Mouse (Mus musculus) forebrain, embryonic 14.5 days (tissue): Measurements from ENCODE around the gene Pdpn. TPM values are rescaled to one million over a fixed set of nuclear protein-coding genes. Genes with fewer than 3 reads are reported as not detected.
A peak's percentile ranks its signal among the peaks of the same experiment; 100 is the strongest.

ENCODE experiments used
- ATAC-seq: fragments of 200-750 bp; cut with Nextera tagmentation; 2 replicates; pipeline ENCODE4 v1.8.0; 2017; ENCODE audit warnings: mild to moderate bottlenecking, moderate library complexity
- DNase-seq: peaks from one replicate; pipeline ENCODE4 v3.0.0-alpha.2; 2015; ENCODE audit warnings: low spot score
- H3K27ac ChIP-seq: fragments of 300-500 bp; sonication (generic); 2 replicates; pipeline ENCODE4 v1.5.1; 2014; ENCODE audit warnings: low read depth, mild to moderate bottlenecking, control low read depth, low read length, moderate library complexity
- H3K27me3 ChIP-seq: fragments of 300-500 bp; sonication (generic); replicated peaks from 2 replicates; pipeline ENCODE4 v1.6.1; 2014; ENCODE audit warnings: low read length, control low read depth, mixed read lengths; ENCODE audit not compliant: control insufficient read depth, insufficient read depth
- H3K36me3 ChIP-seq: fragments of 300-500 bp; sonication (generic); 2 replicates; pipeline ENCODE4 v1.6.1; 2014; ENCODE audit warnings: low read length, control low read depth; ENCODE audit not compliant: control insufficient read depth, insufficient read depth
- H3K4me1 ChIP-seq: fragments of 300-500 bp; sonication (generic); 2 replicates; pipeline ENCODE4 v1.6.1; 2014; ENCODE audit warnings: antibody characterized with exemption, low read length, control low read depth; ENCODE audit not compliant: control insufficient read depth, insufficient read depth
- H3K4me2 ChIP-seq: fragments of 300-500 bp; sonication (generic); 2 replicates; pipeline ENCODE4 v1.6.1; 2014; ENCODE audit warnings: mild to moderate bottlenecking, control low read depth, low read length
- H3K4me3 ChIP-seq: fragments of 300-500 bp; sonication (generic); 2 replicates; pipeline ENCODE4 v1.5.1; 2014; ENCODE audit warnings: low read depth, low read length, control low read depth
- H3K9ac ChIP-seq: fragments of 300-500 bp; sonication (generic); 2 replicates; pipeline ENCODE4 v1.6.1; 2014; ENCODE audit warnings: mild to moderate bottlenecking, low read length, control low read depth, moderate library complexity
- H3K9me3 ChIP-seq: fragments of 300-500 bp; sonication (generic); replicated peaks from 2 replicates; pipeline ENCODE4 v1.6.1; 2016; ENCODE audit warnings: low read length, control low read depth, mixed read lengths; ENCODE audit not compliant: control insufficient read depth
- WGBS: fragments of 180-500 bp; shearing (Covaris S2); extraction: QIAGEN DNeasy Blood & Tissue Kit; methylation state at CpG from one replicate; pipeline ENCODE4 v1.1.7; 2014; 5-methylcytosine and 5-hydroxymethylcytosine counted together
- polyA plus RNA-seq: library from polyadenylated mRNA; unstranded; fragments of >200 nt; fragmentation: Nextera tagmentation; extraction: Ambion mirVana; gene quantifications from 2 replicates; pipeline ENCODE4 v1.2.1, GENCODE M21; 2014

Gene Pdpn
- polyA plus RNA-seq, 1 experiment from 2014 or later, result 70.1 TPM

DNA sequence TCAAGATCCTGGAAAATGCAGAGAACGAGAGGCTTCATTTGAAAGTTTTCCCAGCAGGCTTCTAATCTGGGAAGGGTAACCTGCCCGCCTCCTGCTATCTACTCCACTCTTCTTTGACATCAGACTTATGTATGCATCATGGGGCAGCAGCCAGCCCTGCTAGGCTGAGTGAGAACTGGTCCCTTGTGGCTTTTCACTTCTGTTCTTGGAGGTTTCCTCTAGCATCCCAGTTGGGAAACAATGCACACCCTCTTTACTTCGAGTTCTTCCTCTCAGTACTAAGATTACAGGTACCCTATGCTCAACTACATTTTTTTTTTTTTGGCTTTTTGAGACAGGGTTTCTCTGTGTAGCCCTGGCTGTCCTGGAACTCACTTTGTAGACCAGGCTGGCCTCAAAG lies 28.5 kb downstream of the Pdpn start:
- peaks cover 32% of the 10 kb centered on the region for H3K36me3 ChIP-seq
- no peaks in the 10 kb centered on the region for H3K9me3 ChIP-seq
- no peaks in the 10 kb centered on the region for H3K27me3 ChIP-seq
- no peak overlapping the region for H3K27ac ChIP-seq
- no peak overlapping the region for H3K9ac ChIP-seq
- no peaks in the 10 kb centered on the region for H3K4me1 ChIP-seq
- DNase-seq (no peak), ATAC-seq (no peak)
- H3K4me2 ChIP-seq, result no peak overlapping the region
- no peak overlapping the region for H3K4me3 ChIP-seq
- 80% methylated on average over 3 of the region's 3 CpGs for WGBS

DNA sequence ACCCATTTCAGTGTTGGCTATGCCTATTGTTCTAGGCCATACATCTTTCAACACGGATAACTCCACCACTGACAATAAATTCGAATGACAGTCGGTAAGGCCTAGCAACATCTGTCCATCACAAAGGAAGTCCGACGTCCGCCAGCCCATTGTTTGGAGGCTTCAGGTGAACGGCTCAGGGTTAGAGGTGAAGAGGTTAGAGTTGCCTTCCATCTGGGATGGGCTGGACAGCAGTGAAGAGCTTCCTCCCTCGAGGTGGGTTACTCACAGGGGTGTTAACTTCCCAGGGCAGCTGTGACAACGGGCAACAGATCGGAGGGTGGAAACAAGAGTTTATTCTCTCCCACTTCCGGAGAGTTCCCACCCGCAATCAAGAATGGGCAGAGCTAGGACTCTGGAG lies 36.7 kb downstream of the Pdpn start:
- no peak overlapping the region for H3K27ac ChIP-seq
- 87% methylated on average over 12 of the region's 12 CpGs for WGBS
- no peak overlapping the region for H3K4me3 ChIP-seq
- peaks cover 6% of the 10 kb centered on the region; the same call in 1 of the 2 replicates for H3K36me3 ChIP-seq
- DNase-seq (no peak), ATAC-seq (no peak)
- H3K9ac ChIP-seq, result no peak overlapping the region
- H3K4me2 ChIP-seq, result no peak overlapping the region
- no peaks in the 10 kb centered on the region for H3K27me3 ChIP-seq
- no peaks in the 10 kb centered on the region for H3K9me3 ChIP-seq
- no peaks in the 10 kb centered on the region for H3K4me1 ChIP-seq

DNA sequence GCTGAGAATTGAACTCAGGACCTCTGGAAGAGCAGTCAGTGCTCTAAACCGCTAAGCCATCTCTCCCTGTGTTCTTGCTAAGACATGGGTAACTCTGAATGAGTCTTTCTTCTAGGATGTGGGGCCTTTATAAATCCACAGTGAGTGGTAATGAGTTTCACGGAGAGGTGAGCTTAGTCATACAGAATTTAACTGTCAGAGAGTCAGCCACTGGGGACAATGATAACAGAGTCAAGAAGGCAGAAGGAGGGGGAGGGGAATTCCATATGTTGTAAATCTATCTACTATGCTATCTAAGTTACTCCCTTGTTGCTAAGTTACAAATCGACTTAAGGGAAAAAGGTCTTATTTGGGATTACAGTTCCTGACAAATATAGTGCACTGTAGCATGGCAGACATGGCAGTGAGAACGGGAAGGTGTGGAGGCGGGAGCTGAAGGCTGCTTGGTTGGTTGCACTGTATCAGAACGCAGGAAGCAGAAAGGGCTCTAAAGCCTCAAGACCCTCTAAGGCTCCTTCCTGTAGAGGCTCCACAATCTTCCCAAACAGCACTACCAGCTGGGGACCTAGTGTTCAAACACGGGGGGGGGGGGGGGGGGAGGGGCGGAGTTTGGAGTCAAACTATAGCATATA lies 39.5 kb downstream of the Pdpn start:
- Histone ChIP-seq H3K27me3 (no peaks in the 10 kb centered on the region), H3K4me3 (no peak overlapping the region), H3K4me1 (no peaks in the 10 kb centered on the region), H3K27ac (no peak overlapping the region), H3K9ac (no peak overlapping the region), H3K4me2 (no peak overlapping the region), H3K9me3 (no peaks in the 10 kb centered on the region), H3K36me3 (no peaks in the 10 kb centered on the region)
- DNase-seq (peak; percentile 36), ATAC-seq (peak; percentile 18; the same call in 1 of the 2 replicates)
- WGBS, result 73% methylated on average over 7 of the region's 8 CpGs

DNA sequence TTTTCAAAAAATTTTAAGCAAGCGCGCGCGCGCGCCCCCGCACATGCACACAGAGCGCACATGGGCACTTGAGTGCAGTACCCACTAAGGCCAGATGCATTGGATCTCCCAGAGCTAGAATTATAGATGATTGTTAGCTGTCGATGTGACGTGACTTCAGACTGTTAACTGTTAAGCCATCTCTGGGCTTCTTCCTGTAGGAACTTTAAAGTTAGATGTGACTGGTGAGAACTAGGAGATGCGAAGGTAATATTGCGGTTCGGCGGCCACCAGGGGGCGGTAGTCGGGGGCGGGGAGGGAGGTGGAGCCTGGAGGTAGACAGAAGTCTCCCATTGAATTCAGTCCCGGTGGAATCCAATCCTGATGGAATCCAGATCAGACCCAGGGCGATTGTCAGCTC lies 40.8 kb downstream of the Pdpn start:
- H3K9ac ChIP-seq, result no peak overlapping the region
- H3K36me3 ChIP-seq, result no peaks in the 10 kb centered on the region
- WGBS, result 41% methylated on average over 19 of the region's 19 CpGs
- H3K27ac ChIP-seq, result no peak overlapping the region
- no peaks in the 10 kb centered on the region for H3K4me1 ChIP-seq
- peak; percentile 44 for DNase-seq
- peak; percentile 55 for ATAC-seq
- no peaks in the 10 kb centered on the region for H3K27me3 ChIP-seq
- no peaks in the 10 kb centered on the region for H3K9me3 ChIP-seq
- no peak overlapping the region for H3K4me3 ChIP-seq
- peak overlapping the region; percentile 29; the same call in 1 of the 2 replicates for H3K4me2 ChIP-seq

DNA sequence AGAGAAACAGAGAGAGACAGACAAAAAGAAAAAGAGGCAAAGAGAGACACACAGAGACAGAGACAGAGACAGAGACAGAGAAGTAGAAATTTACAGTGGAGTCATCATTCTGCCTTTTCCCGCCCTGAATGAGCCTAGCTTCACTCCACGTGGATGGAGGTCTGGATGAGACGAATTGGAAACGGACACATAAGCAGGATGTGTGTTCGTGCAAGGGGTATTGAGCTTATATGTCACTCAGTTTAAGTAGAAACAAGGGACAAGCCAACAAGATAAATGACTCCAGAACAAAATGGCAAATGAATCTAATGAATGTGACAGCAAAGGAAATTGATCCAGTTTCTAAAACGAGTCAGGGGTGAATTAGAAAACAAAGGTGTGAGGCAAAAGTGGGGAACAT lies 41.4 kb downstream of the Pdpn start:
- no peak for ATAC-seq
- Histone ChIP-seq H3K4me3 (no peak overlapping the region), H3K27ac (no peak overlapping the region), H3K4me2 (no peak overlapping the region), H3K9ac (no peak overlapping the region), H3K9me3 (no peaks in the 10 kb centered on the region), H3K27me3 (no peaks in the 10 kb centered on the region), H3K4me1 (no peaks in the 10 kb centered on the region), H3K36me3 (no peaks in the 10 kb centered on the region)
- 59% methylated on average over 6 of the region's 6 CpGs for WGBS
- no peak for DNase-seq

DNA sequence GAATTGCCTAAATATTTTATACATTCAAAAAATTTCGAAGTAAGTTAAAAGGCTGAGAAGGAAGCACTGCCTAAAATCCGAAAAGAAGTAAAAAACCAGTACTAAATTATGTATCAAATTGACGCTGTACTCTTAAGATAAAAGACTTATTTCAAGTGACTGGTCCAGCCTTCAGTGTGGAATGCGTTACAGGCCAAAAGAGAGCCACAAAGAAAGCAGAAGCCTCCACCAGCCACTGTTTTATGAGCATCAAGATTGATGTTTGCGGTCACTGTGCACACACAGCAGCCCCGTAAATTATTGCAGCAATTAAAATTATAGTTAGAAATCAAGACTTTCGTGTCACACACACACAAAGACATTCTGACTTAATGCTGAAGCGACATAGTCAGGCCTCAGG lies 43.8 kb downstream of the Pdpn start:
- DNase-seq (no peak), ATAC-seq (no peak)
- whole genome bisulfite sequencing, result 86% methylated on average over 8 of the region's 8 CpGs
- Histone ChIP-seq H3K27me3 (no peaks in the 10 kb centered on the region), H3K4me3 (no peak overlapping the region), H3K4me1 (no peaks in the 10 kb centered on the region), H3K36me3 (no peaks in the 10 kb centered on the region), H3K4me2 (no peak overlapping the region), H3K27ac (no peak overlapping the region), H3K9me3 (no peaks in the 10 kb centered on the region), H3K9ac (no peak overlapping the region)

DNA sequence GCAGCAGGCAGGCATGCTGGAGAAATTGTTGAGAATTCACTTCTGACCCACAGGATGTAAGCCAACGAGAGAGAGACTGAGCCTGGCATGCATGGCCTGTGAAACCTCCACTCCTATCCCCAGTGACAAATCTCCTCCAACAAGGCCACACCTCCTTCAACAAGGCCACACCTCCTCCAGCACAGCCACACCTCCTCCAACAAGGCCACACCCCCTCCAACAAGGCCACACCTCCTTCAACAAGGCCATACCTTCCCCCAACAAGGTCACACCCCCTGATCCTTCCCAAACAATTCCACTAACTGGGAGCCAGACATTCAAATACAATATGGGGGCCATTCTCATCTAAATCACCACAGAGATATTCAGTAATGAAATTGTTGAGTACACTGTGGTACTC lies 46.0 kb downstream of the Pdpn start:
- H3K36me3 ChIP-seq, result no peaks in the 10 kb centered on the region
- WGBS, result 92% methylated on average over 1 of the region's 1 CpGs
- DNase-seq (no peak), ATAC-seq (no peak)
- no peaks in the 10 kb centered on the region for H3K4me1 ChIP-seq
- no peaks in the 10 kb centered on the region for H3K9me3 ChIP-seq
- H3K27me3 ChIP-seq, result no peaks in the 10 kb centered on the region
- H3K27ac ChIP-seq, result no peak overlapping the region
- no peak overlapping the region for H3K4me3 ChIP-seq
- no peak overlapping the region for H3K9ac ChIP-seq
- H3K4me2 ChIP-seq, result no peak overlapping the region

DNA sequence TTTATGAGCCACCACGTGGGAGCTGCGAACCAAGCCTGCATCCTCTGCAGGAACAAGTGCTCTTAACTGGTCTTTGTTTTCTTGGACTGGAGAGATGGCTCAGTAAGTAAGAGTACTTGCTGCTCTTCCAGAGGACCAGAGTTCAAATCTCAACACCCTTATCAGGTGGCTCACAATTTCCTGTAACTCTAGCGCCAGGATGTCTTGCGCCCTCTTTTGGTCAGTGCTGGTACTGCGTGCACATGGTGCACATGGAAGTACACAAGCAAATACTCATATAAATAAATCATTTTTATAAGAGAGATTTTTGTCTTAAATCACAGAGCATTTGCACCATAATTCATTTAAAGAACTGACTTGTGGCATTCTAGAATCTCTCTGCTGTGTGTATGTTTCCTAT lies 51.3 kb downstream of the Pdpn start:
- Histone ChIP-seq H3K9me3 (no peaks in the 10 kb centered on the region), H3K27ac (no peak overlapping the region), H3K27me3 (no peaks in the 10 kb centered on the region), H3K4me3 (no peak overlapping the region), H3K9ac (no peak overlapping the region), H3K36me3 (no peaks in the 10 kb centered on the region), H3K4me2 (no peak overlapping the region), H3K4me1 (no peaks in the 10 kb centered on the region)
- WGBS, result 79% methylated on average over 5 of the region's 5 CpGs
- ATAC-seq (no peak), DNase-seq (no peak)

DNA sequence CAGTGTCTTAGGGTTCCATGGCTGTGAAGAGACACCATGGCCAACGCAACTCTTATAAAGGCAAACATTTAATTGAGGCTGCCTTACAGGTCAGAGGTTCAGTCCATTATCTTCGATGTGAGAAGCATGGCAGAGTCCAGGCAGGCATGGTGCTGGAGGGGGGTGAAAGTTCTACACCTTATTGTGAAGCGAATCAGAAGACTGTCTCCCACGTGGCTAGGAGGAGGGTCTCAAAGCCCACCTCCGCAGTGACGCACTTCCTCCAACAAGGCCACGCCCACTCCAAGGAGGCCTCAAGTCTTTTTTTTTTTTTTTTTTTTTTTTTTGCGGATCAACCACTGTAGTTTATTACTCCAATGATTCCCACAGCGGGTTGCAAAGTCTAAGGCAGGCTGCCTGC lies 58.1 kb downstream of the Pdpn start:
- WGBS, result 79% methylated on average over 9 of the region's 9 CpGs
- Histone ChIP-seq H3K27me3 (no peaks in the 10 kb centered on the region), H3K27ac (no peak overlapping the region), H3K36me3 (no peaks in the 10 kb centered on the region), H3K4me2 (no peak overlapping the region), H3K4me1 (no peaks in the 10 kb centered on the region), H3K4me3 (no peak overlapping the region), H3K9ac (no peak overlapping the region), H3K9me3 (no peaks in the 10 kb centered on the region)
- DNase-seq, result no peak
- ATAC-seq, result no peak
